Mouse (Mus musculus) hindbrain, postnatal 0 days (tissue): ENCODE measurements around the gene Dock4. TPM values are rescaled to one million over a fixed set of nuclear protein-coding genes. Genes with fewer than 3 reads are reported as not detected.

Experiments used
- ATAC-seq: fragments of 200-750 bp; cut with Nextera tagmentation; 2 replicates; pipeline ENCODE4 v1.8.0; 2017; ENCODE audit warnings: mild to moderate bottlenecking, moderate TSS enrichment, moderate library complexity
- DNase-seq: peaks from one replicate; pipeline ENCODE4 v3.0.0-alpha.2; 2015; ENCODE audit warnings: low spot score
- H3K27ac ChIP-seq: fragments of 300-500 bp; sonication (generic); 2 replicates; pipeline ENCODE4 v1.5.1; 2014; ENCODE audit warnings: mild to moderate bottlenecking
- H3K27me3 ChIP-seq: fragments of 300-500 bp; sonication (generic); 2 replicates; pipeline ENCODE4 v1.6.1; 2014; ENCODE audit warnings: low read length, mixed read lengths; ENCODE audit not compliant: insufficient read depth
- H3K36me3 ChIP-seq: fragments of 300-500 bp; sonication (generic); 2 replicates; pipeline ENCODE4 v1.6.1; 2014; ENCODE audit warnings: low read length, mixed read lengths; ENCODE audit not compliant: insufficient read depth
- H3K4me1 ChIP-seq: fragments of 300-500 bp; sonication (generic); 2 replicates; pipeline ENCODE4 v1.6.1; 2014; ENCODE audit warnings: antibody characterized with exemption, low read length, mixed read lengths; ENCODE audit not compliant: insufficient read depth
- H3K4me2 ChIP-seq: fragments of 300-500 bp; sonication (generic); 2 replicates; pipeline ENCODE4 v1.6.1; 2014; ENCODE audit warnings: low read depth, mild to moderate bottlenecking, low read length, moderate library complexity, mixed read lengths
- H3K4me3 ChIP-seq: fragments of 300-500 bp; sonication (generic); 2 replicates; pipeline ENCODE4 v1.5.1; 2014; ENCODE audit warnings: low read length
- H3K9ac ChIP-seq: fragments of 300-500 bp; sonication (generic); replicated peaks from 2 replicates; pipeline ENCODE4 v1.6.1; 2014; ENCODE audit warnings: mild to moderate bottlenecking, low read length, moderate library complexity, mixed read lengths
- H3K9me3 ChIP-seq: fragments of 300-500 bp; sonication (generic); 2 replicates; pipeline ENCODE4 v1.6.1; 2016; ENCODE audit warnings: low read length, mixed read lengths
- CTCF ChIP-seq: IDR thresholded peaks from 2 replicates; pipeline ENCODE4 v1.5.1; 2016; ENCODE audit warnings: antibody characterized with exemption, control low read depth, low read depth
- WGBS: fragments of 180-500 bp; shearing (Covaris S2); extraction: QIAGEN DNeasy Blood & Tissue Kit; methylation state at CpG from one replicate; pipeline ENCODE4 v1.1.7; 2014; 5-methylcytosine and 5-hydroxymethylcytosine counted together
- polyA plus RNA-seq: library from polyadenylated mRNA; unstranded; fragments of >200 nt; fragmentation: Nextera tagmentation; extraction: Ambion mirVana; gene quantifications from 2 replicates; pipeline ENCODE4 v1.2.1, GENCODE M21; 2015
- total RNA-seq: library from RNA; depleted of rRNA; stranded (reverse); fragments of >200 nt; gene quantifications from 2 replicates; pipeline ENCODE4 v1.2.3, GENCODE M21; 2014

The Dock4 gene
- total and polyA plus RNA-seq, 2 experiments from 2014 or later, result 16.7 to 30.7 TPM

- H3K4me2 ChIP-seq, result no peak overlapping the region
- no peak overlapping the region for H3K4me3 ChIP-seq
- WGBS, result 61% methylated on average over 4 of the region's 4 CpGs
- no peaks in the 10 kb centered on the region for H3K4me1 ChIP-seq
- no peak for TF ChIP-seq CTCF
- H3K27me3 ChIP-seq, result no peaks in the 10 kb centered on the region
- DNase-seq (no peak), ATAC-seq (no peak)
- H3K9ac ChIP-seq, result no peak overlapping the region
- no peak overlapping the region for H3K27ac ChIP-seq
- H3K36me3 ChIP-seq, result no peaks in the 10 kb centered on the region
- H3K9me3 ChIP-seq, result no peaks in the 10 kb centered on the region
These were observed 245.7 kb downstream of the Dock4 start for GRCm38 (mm10) chr12:40691444-40691843.

GRCm38 (mm10) chr12:40694082-40694721 is 248.4 kb downstream of the Dock4 start:
- Histone ChIP-seq H3K4me1 (no peaks in the 10 kb centered on the region), H3K27me3 (no peaks in the 10 kb centered on the region), H3K27ac (no peak overlapping the region), H3K4me2 (no peak overlapping the region), H3K9me3 (no peaks in the 10 kb centered on the region), H3K9ac (no peak overlapping the region), H3K36me3 (no peaks in the 10 kb centered on the region), H3K4me3 (no peak overlapping the region)
- no peak for DNase-seq
- no peak for TF ChIP-seq CTCF
- WGBS, result 75% methylated on average over 2 of the region's 2 CpGs
- ATAC-seq, result no peak

GRCm38 (mm10) chr12:40698330-40698729 is 252.6 kb downstream of the Dock4 start:
- 80% methylated on average over 4 of the region's 4 CpGs for WGBS

GRCm38 (mm10) chr12:40702233-40702792 is 256.6 kb downstream of the Dock4 start:
- Histone ChIP-seq H3K27ac (no peak overlapping the region), H3K4me3 (no peak overlapping the region), H3K27me3 (no peaks in the 10 kb centered on the region), H3K4me2 (no peak overlapping the region), H3K9ac (no peak overlapping the region), H3K4me1 (no peaks in the 10 kb centered on the region), H3K36me3 (no peaks in the 10 kb centered on the region), H3K9me3 (no peaks in the 10 kb centered on the region)
- no peak for ATAC-seq
- WGBS, result 74% methylated on average over 5 of the region's 5 CpGs
- no peak for TF ChIP-seq CTCF
- no peak for DNase-seq

More at GRCm38 (mm10) chr12:40698330-40698729, 252.6 kb downstream of the Dock4 start:
- no peak overlapping the region for H3K4me2 ChIP-seq
- H3K9ac ChIP-seq, result no peak overlapping the region
- TF ChIP-seq CTCF, result no peak
- no peak overlapping the region for H3K4me3 ChIP-seq
- no peak for DNase-seq
- ATAC-seq, result no peak
- no peaks in the 10 kb centered on the region for H3K4me1 ChIP-seq
- H3K27me3 ChIP-seq, result no peaks in the 10 kb centered on the region
- H3K27ac ChIP-seq, result no peak overlapping the region
- H3K36me3 ChIP-seq, result no peaks in the 10 kb centered on the region
- no peaks in the 10 kb centered on the region for H3K9me3 ChIP-seq

- no peak for TF ChIP-seq CTCF
- H3K4me3 ChIP-seq, result no peak overlapping the region
- ATAC-seq (no peak), DNase-seq (no peak)
- 35% methylated on average over 5 of the region's 5 CpGs for WGBS
- H3K9me3 ChIP-seq, result no peaks in the 10 kb centered on the region
- H3K27ac ChIP-seq, result no peak overlapping the region
- no peak overlapping the region for H3K4me2 ChIP-seq
- no peak overlapping the region for H3K9ac ChIP-seq
- no peaks in the 10 kb centered on the region for H3K36me3 ChIP-seq
- H3K27me3 ChIP-seq, result no peaks in the 10 kb centered on the region
- H3K4me1 ChIP-seq, result no peaks in the 10 kb centered on the region
These were observed 258.5 kb downstream of the Dock4 start for GRCm38 (mm10) chr12:40704296-40704695.

GRCm38 (mm10) chr12:40707108-40707507 is 261.4 kb downstream of the Dock4 start:
- ATAC-seq, result no peak
- no peaks in the 10 kb centered on the region for H3K9me3 ChIP-seq
- H3K9ac ChIP-seq, result no peak overlapping the region
- no peak overlapping the region for H3K27ac ChIP-seq
- DNase-seq, result no peak
- H3K4me1 ChIP-seq, result no peaks in the 10 kb centered on the region
- 87% methylated on average over 1 of the region's 1 CpGs for WGBS
- H3K4me2 ChIP-seq, result no peak overlapping the region
- no peaks in the 10 kb centered on the region for H3K27me3 ChIP-seq
- TF ChIP-seq CTCF, result no peak
- no peak overlapping the region for H3K4me3 ChIP-seq
- H3K36me3 ChIP-seq, result no peaks in the 10 kb centered on the region

GRCm38 (mm10) chr12:40709094-40709493 is 263.3 kb downstream of the Dock4 start:
- Histone ChIP-seq H3K27ac (no peak overlapping the region), H3K4me1 (no peaks in the 10 kb centered on the region), H3K4me3 (no peak overlapping the region), H3K9me3 (no peaks in the 10 kb centered on the region), H3K9ac (no peak overlapping the region), H3K4me2 (no peak overlapping the region), H3K36me3 (no peaks in the 10 kb centered on the region), H3K27me3 (no peaks in the 10 kb centered on the region)
- no peak for DNase-seq
- 56% methylated on average over 2 of the region's 2 CpGs for WGBS
- no peak for TF ChIP-seq CTCF
- ATAC-seq, result no peak
